Mouse (Mus musculus) testis, adult 2 months (tissue): ENCODE results near the gene Scai. TPM values are rescaled to one million over a fixed set of nuclear protein-coding genes. Genes with fewer than 3 reads are reported as not detected.
"Not testable (repeated sequence)": the region's sequence is repeated elsewhere in the genome, so short reads cannot be mapped to it uniquely, and the experiment has no call there.

Source experiments
- H3K27ac ChIP-seq: fragments of 200-500 bp; 2 replicates; pipeline ENCODE4 v1.5.1; 2012; ENCODE audit warnings: low read depth, low read length; ENCODE audit not compliant: control insufficient read depth, insufficient read depth
- H3K27me3 ChIP-seq: fragments of 200-500 bp; 2 replicates; pipeline ENCODE4 v1.6.1; 2012; ENCODE audit warnings: mild to moderate bottlenecking, low read length, moderate library complexity; ENCODE audit not compliant: control insufficient read depth, insufficient read depth
- H3K36me3 ChIP-seq: fragments of 200-500 bp; 2 replicates; pipeline ENCODE4 v1.6.1; 2012; ENCODE audit warnings: mild to moderate bottlenecking, low read length; ENCODE audit not compliant: control insufficient read depth, insufficient read depth
- H3K4me1 ChIP-seq: fragments of 200-500 bp; 2 replicates; pipeline ENCODE4 v1.6.1; 2012; ENCODE audit warnings: low read length; ENCODE audit not compliant: control insufficient read depth, insufficient read depth
- H3K4me3 ChIP-seq: fragments of 200-500 bp; 2 replicates; pipeline ENCODE4 v1.5.1; 2012; ENCODE audit warnings: low read depth, mild to moderate bottlenecking, low read length, moderate library complexity, mixed read lengths; ENCODE audit not compliant: control insufficient read depth
- CTCF ChIP-seq: fragments of 200-500 bp; IDR thresholded peaks from 2 replicates; pipeline ENCODE4 v1.5.1; 2012; ENCODE audit warnings: low read depth, mild to moderate bottlenecking, inconsistent platforms, low read length, moderate library complexity; ENCODE audit not compliant: control insufficient read depth, insufficient read depth, insufficient replicate concordance
- POLR2A ChIP-seq: fragments of 200-500 bp; IDR thresholded peaks from 2 replicates; pipeline ENCODE4 v1.6.1; 2012; ENCODE audit warnings: low read depth, mild to moderate bottlenecking, inconsistent platforms, low read length, moderate library complexity; ENCODE audit not compliant: control insufficient read depth
- polyA plus RNA-seq: library from polyadenylated mRNA; depleted of rRNA; stranded (reverse); fragments of >200 nt; gene quantifications from 2 replicates; pipeline ENCODE4 v1.2.3, GENCODE M21; 2012; rRNA removed

The Scai gene
- polyA plus RNA-seq = 4.7 and 6.0 TPM in 2 replicates

DNA sequence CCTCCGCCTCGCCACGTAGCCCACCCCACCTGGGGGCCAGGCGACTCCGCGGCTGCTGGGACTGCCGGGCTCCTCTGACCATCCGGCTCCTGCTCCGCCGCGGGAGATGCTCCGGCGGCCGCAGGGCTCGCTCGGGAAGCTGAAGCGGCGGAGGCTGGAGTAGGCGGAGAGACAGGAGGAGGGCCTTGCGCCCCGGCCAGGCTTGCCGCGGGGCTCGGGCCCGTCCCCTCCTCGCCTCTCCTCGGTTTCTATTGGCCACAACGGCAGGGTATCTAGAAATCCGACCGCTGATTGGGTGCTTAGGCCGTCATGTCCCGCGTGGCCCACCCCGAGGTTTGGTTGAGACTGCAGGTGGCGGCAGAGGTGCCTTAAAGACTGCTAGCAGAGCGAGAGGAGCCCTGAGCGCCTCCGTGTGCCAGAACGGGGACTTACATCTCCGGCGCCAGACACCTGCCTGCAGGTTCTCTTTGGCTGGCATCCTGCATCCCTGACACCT lies at the start of gene Scai:
Gene Scai, minus strand, starts transcription at position 174 of the 496 bp plus-strand sequence.
- TF ChIP-seq POLR2A (peak; percentile 61; the same call in 1 of the 2 replicates), CTCF (peak; percentile 70; the same call in 1 of the 2 replicates)
- peak within 1 kb of the TSS; percentile 82 for H3K27ac ChIP-seq
- peak within 1 kb of the TSS; percentile 85 for H3K4me3 ChIP-seq
- peaks cover 5% of the 10 kb centered on the region for H3K4me1 ChIP-seq
- no peaks in the 10 kb centered on the region for H3K27me3 ChIP-seq
- H3K36me3 ChIP-seq = no peaks in the 10 kb centered on the region

GRCm38 (mm10) chr2:39226731-39227130 lies 36.2 kb upstream of the Scai start:
- Histone ChIP-seq H3K27ac (no peak overlapping the region), H3K4me3 (peak overlapping the region; percentile 94; the same call in 1 of the 2 replicates), H3K4me1 (no peaks in the 10 kb centered on the region; the same call in none of the 2 replicates), H3K27me3 (no peaks in the 10 kb centered on the region), H3K36me3 (no peaks in the 10 kb centered on the region)
- no peak for TF ChIP-seq CTCF
- no peak for TF ChIP-seq POLR2A

DNA sequence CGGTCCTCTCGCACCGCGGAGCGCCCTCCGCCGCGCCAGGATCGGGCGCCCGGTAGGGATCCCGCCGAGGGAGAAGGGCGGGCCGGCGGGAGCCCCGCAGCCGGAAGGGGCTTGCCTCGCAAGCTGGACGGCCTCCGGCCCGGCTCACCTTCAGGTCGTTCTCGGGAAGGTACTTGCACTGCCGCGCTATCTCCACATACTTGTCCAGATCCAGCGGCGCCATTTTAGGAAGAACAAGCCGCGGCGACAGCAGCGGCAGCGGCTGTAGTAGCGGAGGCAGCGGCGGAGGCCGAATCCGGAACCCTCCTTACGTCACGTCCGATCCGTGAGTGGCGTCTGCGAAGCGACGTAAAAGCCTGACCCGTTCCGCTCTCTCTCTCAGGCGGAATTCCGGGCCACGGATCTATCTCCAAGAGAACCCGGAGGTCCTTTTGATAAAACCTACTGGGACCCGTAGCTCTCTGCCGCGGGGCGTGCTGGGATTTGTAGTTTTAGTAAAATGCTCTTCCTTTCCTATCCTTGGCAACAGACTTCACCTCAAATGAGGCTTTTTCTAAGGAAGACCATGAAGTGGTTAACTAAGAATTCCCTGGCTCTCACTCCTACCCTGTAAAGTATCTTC lies 35.6 kb upstream of the Scai start, which contains the start of gene Ppp6c:
Gene Ppp6c, minus strand, starts transcription at position 433 of the 622 bp plus-strand sequence.
- H3K4me1 ChIP-seq = no peaks in the 10 kb centered on the region; the same call in none of the 2 replicates
- H3K4me3 ChIP-seq = peak within 1 kb of the TSS; percentile 94
- no peak for TF ChIP-seq CTCF
- peak; percentile 85 for TF ChIP-seq POLR2A
- H3K27me3 ChIP-seq = no peaks in the 10 kb centered on the region
- H3K27ac ChIP-seq = peak within 1 kb of the TSS; percentile 89
- H3K36me3 ChIP-seq = no peaks in the 10 kb centered on the region

DNA sequence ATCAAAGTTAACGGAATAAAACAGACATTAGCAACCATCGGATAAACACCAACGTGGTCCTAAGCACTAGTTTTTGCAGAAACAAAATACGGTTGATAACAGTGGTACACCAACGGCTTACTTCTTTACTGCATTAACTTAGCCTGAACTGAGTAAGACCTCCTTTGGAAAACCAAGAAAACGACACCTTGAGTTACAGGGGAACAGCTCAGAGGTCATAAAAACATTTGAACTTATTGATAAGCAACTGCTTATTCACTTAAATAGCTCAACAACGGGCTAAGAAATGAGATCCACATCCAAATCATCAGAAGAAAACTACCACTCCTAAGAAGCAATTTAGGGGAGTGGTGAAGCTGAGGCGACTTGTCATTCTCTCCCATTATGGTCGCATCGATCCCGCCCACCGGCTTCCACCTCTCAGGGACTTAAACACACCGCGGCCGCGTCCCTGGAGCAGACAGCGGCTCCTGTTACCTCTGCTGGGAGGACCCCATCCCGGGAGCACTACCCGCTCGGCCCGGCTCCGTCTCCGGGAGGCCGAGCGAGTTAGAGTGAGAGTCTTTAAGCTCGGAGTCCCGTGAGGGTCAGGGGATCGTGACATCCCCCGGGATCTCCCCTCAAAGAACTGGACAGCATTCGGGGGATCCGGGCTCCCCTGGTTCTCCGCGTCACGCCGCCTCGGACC lies 34.9 kb upstream of the Scai start:
- peak overlapping the region; percentile 94 for H3K4me3 ChIP-seq
- H3K27ac ChIP-seq = peak overlapping the region; percentile 89
- not testable (repeated sequence) for H3K4me1 ChIP-seq, H3K36me3 ChIP-seq, H3K27me3 ChIP-seq

GRCm38 (mm10) chr2:39224621-39225020 lies 34.1 kb upstream of the Scai start:
- Histone ChIP-seq H3K27me3 (no peaks in the 10 kb centered on the region), H3K36me3 (no peaks in the 10 kb centered on the region), H3K4me3 (no peak overlapping the region), H3K27ac (no peak overlapping the region), H3K4me1 (no peaks in the 10 kb centered on the region; the same call in none of the 2 replicates)
- no peak for TF ChIP-seq CTCF
- TF ChIP-seq POLR2A = no peak

GRCm38 (mm10) chr2:39220010-39220409 lies 29.5 kb upstream of the Scai start:
- Histone ChIP-seq H3K4me1 (no peaks in the 10 kb centered on the region), H3K27me3 (no peaks in the 10 kb centered on the region), H3K36me3 (no peaks in the 10 kb centered on the region), H3K4me3 (no peak overlapping the region), H3K27ac (no peak overlapping the region)
- TF ChIP-seq CTCF = no peak
- TF ChIP-seq POLR2A = no peak

- no peaks in the 10 kb centered on the region for H3K27me3 ChIP-seq
- TF ChIP-seq POLR2A (no peak), CTCF (no peak)
These were observed 28.5 kb upstream of the Scai start for GRCm38 (mm10) chr2:39219034-39219433.

More at GRCm38 (mm10) chr2:39219034-39219433, 28.5 kb upstream of the Scai start:
- H3K27ac ChIP-seq = no peak overlapping the region
- no peaks in the 10 kb centered on the region for H3K36me3 ChIP-seq
- no peak overlapping the region for H3K4me3 ChIP-seq
- no peaks in the 10 kb centered on the region for H3K4me1 ChIP-seq
